Mouse (Mus musculus): Measurements from ENCODE around the gene Ninj2. TPM values are rescaled to one million over a fixed set of nuclear protein-coding genes. Genes with fewer than 3 reads are reported as not detected.

The Ninj2 gene
- total and polyA plus RNA-seq, 3 experiments, result 0.08 TPM; not detected in 2

DNA sequence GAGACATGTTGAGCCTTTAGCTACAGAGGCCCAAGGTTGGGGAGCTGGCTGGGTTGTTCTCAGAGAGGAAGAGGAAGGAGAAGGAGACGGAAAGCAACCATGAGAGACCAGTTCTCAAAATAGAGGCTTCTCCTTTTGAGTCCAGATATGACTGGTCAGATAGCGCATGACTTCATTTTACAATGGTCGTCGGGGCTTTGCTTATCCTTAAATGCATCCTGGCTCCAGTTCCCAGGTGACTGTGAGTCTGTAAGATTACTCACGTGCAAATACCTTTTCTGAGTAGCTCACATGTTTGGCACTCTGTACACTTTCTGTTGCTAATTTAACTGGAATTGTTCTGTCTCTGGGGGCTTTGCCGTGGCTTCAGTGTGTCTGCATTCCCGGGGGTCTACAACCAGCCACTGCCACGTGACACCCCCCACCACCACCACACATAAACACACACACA, 86.6 kb downstream of the Ninj2 start (continued):
- TF ChIP-seq USF1 (IDR thresholded peaks at IDR 0.05; ENCODE audit: low read depth, low read length), result no peak
- TF ChIP-seq BHLHE40 (IDR thresholded peaks at IDR 0.05; ENCODE audit: borderline replicate concordance, low read depth, low read length), result peak; percentile 77; the same call in 1 of the 2 replicates

DNA sequence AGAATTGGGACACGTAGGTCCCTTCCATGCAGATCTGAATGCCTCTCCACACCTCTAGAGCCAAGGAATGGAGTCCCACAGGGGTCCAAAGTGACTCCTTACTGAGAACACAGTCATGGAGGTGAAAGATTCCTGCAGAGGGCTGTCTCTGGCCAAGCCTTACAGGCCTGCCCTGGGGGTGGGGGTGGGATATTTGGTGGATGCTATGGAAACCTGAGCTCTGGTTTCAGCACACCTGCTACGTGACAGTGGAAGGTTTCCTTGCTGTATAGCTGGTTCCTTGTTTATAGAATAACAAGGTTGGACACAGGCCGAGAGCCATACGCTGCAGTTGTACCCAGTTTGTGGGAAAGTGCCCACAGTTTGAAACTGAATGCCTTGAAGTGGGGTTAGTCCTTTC, 87.3 kb downstream of the Ninj2 start:
- Histone ChIP-seq H3K4me1 (ENCODE audit: control insufficient read depth in 1 of 2, insufficient read depth in 2 of 2, low read length in 2 of 2) (peaks cover 2 to 14% of the 10 kb centered on the region in 2 experiments; a peak in 3 of 4 replicates), H3K9ac (ENCODE audit: control insufficient read depth, low read depth, low read length, poor library complexity, severe bottlenecking) (no peak overlapping the region), H3K27ac (ENCODE audit: control insufficient read depth, low read depth, low read length) (no peak overlapping the region)

DNA sequence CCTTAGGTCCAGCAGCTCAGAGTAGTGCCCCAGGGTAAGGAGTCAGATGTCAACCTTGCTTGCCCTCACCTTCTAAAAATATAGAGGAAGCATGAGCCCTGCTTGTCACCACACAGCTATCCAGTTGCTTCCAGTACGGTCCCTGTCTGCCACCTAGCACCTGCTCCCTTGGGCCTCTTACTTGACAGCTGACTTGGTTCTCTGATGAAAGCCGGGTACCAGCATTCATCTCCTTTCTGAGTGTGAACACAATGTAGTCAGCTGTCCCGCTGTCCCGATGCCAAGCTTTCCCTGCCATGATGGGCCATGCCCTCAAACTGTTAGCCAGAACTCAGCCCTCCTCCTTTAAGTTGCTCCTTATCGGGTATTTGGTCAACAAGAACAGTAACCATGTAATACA, 89.0 kb downstream of the Ninj2 start:
- Histone ChIP-seq H3K4me3 (ENCODE audit: control insufficient read depth in 1 of 2, insufficient read depth in 1 of 2, low read depth in 2 of 2, low read length in 2 of 2) (no peak overlapping the region), H3K27me3 (ENCODE audit: control insufficient read depth in 1 of 2, insufficient read depth in 2 of 2, low read length in 2 of 2) (no peaks in the 10 kb centered on the region), H3K36me3 (ENCODE audit: control insufficient read depth in 1 of 2, insufficient read depth in 2 of 2, low read length in 2 of 2) (peaks cover 0 to 8% of the 10 kb centered on the region in 2 experiments; a peak in 2 of 4 replicates), H3K9ac (ENCODE audit: control insufficient read depth, low read depth, low read length, poor library complexity, severe bottlenecking) (no peak overlapping the region), H3K9me3 (replicated peaks; ENCODE audit: insufficient read depth, low read length) (no peaks in the 10 kb centered on the region), H3K4me1 (ENCODE audit: control insufficient read depth in 1 of 2, insufficient read depth in 2 of 2, low read length in 2 of 2) (peaks cover 2 to 13% of the 10 kb centered on the region in 2 experiments; a peak in 3 of 4 replicates), H3K27ac (ENCODE audit: control insufficient read depth, low read depth, low read length) (no peak overlapping the region), H3K79me2 (ENCODE audit: control insufficient read depth, insufficient read depth, low read length, poor library complexity) (no peaks in the 10 kb centered on the region)
- no peak for DNase-seq (ENCODE audit: low read depth, low spot score)
- TF ChIP-seq JUND (IDR thresholded peaks at IDR 0.05; ENCODE audit: low read depth, low read length), result no peak
- no peak for TF ChIP-seq GATA1 (IDR thresholded peaks at IDR 0.05; ENCODE audit: low read depth, low read length)
- TF ChIP-seq POLR2AphosphoS5 (IDR thresholded peaks at IDR 0.05; ENCODE audit: borderline replicate concordance, low read depth, low read length), result no peak
- TF ChIP-seq MXI1 (IDR thresholded peaks at IDR 0.05; ENCODE audit: low read depth, low read length), result no peak
- no peak for TF ChIP-seq ZMIZ1 (IDR thresholded peaks at IDR 0.05; ENCODE audit: low read depth, low read length)
- no peak for TF ChIP-seq MAX (IDR thresholded peaks at IDR 0.05; ENCODE audit: low read length)
- TF ChIP-seq BHLHE40 (IDR thresholded peaks at IDR 0.05; ENCODE audit: borderline replicate concordance, low read depth, low read length), result no peak
- no peak for TF ChIP-seq USF2 (IDR thresholded peaks at IDR 0.05; ENCODE audit: borderline replicate concordance in 1 of 2, insufficient read depth in 1 of 2, low read depth in 1 of 2, low read length in 2 of 2)
- no peak for TF ChIP-seq ZC3H11A (IDR thresholded peaks at IDR 0.05; ENCODE audit: low read depth, low read length)
- no peak for TF ChIP-seq SMC3 (IDR thresholded peaks at IDR 0.05; ENCODE audit: low read depth, low read length)
- no peak for TF ChIP-seq CHD2 (IDR thresholded peaks at IDR 0.05; ENCODE audit: low read length)
- no peak for TF ChIP-seq E2F4 (IDR thresholded peaks at IDR 0.05; ENCODE audit: borderline replicate concordance, low read depth, low read length)
- no peak for TF ChIP-seq MEF2A (IDR thresholded peaks at IDR 0.05; ENCODE audit: extremely low read depth, insufficient replicate concordance, low read depth, low read length, poor library complexity, severe bottlenecking)
- TF ChIP-seq RAD21 (IDR thresholded peaks at IDR 0.05; ENCODE audit: low read depth, low read length), result no peak
- no peak for TF ChIP-seq HCFC1 (IDR thresholded peaks at IDR 0.05; ENCODE audit: low read depth, low read length)
- TF ChIP-seq TCF12 (IDR thresholded peaks at IDR 0.05; ENCODE audit: low read depth, low read length), result no peak
- TF ChIP-seq TBP (IDR thresholded peaks at IDR 0.05; ENCODE audit: low read depth, low read length), result no peak
- no peak for TF ChIP-seq EP300 (IDR thresholded peaks at IDR 0.05; ENCODE audit: low read depth in 1 of 2, low read length in 2 of 2)
- no peak for TF ChIP-seq KAT2A (conservative IDR thresholded peaks at IDR 0.05; ENCODE audit: low read depth, low read length)

More for the DNA sequence above, 87.3 kb downstream of the Ninj2 start:
- Histone ChIP-seq H3K27me3 (ENCODE audit: control insufficient read depth in 1 of 2, insufficient read depth in 2 of 2, low read length in 2 of 2) (no peaks in the 10 kb centered on the region), H3K79me2 (ENCODE audit: control insufficient read depth, insufficient read depth, low read length, poor library complexity) (no peaks in the 10 kb centered on the region), H3K9me3 (replicated peaks; ENCODE audit: insufficient read depth, low read length) (no peaks in the 10 kb centered on the region), H3K36me3 (ENCODE audit: control insufficient read depth in 1 of 2, insufficient read depth in 2 of 2, low read length in 2 of 2) (peaks cover 0 to 8% of the 10 kb centered on the region in 2 experiments; a peak in 2 of 4 replicates), H3K4me3 (ENCODE audit: control insufficient read depth in 1 of 2, insufficient read depth in 1 of 2, low read depth in 2 of 2, low read length in 2 of 2) (no peak overlapping the region)
- no peak for TF ChIP-seq MAX (IDR thresholded peaks at IDR 0.05; ENCODE audit: low read length)
- TF ChIP-seq E2F4 (IDR thresholded peaks at IDR 0.05; ENCODE audit: borderline replicate concordance, low read depth, low read length), result no peak
- no peak for TF ChIP-seq USF2 (IDR thresholded peaks at IDR 0.05; ENCODE audit: borderline replicate concordance in 1 of 2, insufficient read depth in 1 of 2, low read depth in 1 of 2, low read length in 2 of 2)
- no peak for TF ChIP-seq ZKSCAN1 (IDR thresholded peaks at IDR 0.05; ENCODE audit: low read depth, low read length)
- no peak for TF ChIP-seq CHD1 (IDR thresholded peaks at IDR 0.05; ENCODE audit: low read depth, low read length)
- TF ChIP-seq HCFC1 (IDR thresholded peaks at IDR 0.05; ENCODE audit: low read depth, low read length), result no peak
- TF ChIP-seq TAL1 (IDR thresholded peaks at IDR 0.05; ENCODE audit: low read length), result no peak
- no peak for TF ChIP-seq GABPA (IDR thresholded peaks at IDR 0.05; ENCODE audit: low read depth, low read length)
- TF ChIP-seq ELF1 (IDR thresholded peaks at IDR 0.05; ENCODE audit: low read depth, low read length), result no peak
- no peak for TF ChIP-seq BHLHE40 (IDR thresholded peaks at IDR 0.05; ENCODE audit: borderline replicate concordance, low read depth, low read length)
- TF ChIP-seq MEF2A (IDR thresholded peaks at IDR 0.05; ENCODE audit: extremely low read depth, insufficient replicate concordance, low read depth, low read length, poor library complexity, severe bottlenecking), result no peak
- no peak for TF ChIP-seq UBTF (IDR thresholded peaks at IDR 0.05; ENCODE audit: borderline replicate concordance, insufficient read depth, low read depth, low read length)
- TF ChIP-seq NELFE (IDR thresholded peaks at IDR 0.05; ENCODE audit: low read depth, low read length), result no peak
- TF ChIP-seq KAT2A (conservative IDR thresholded peaks at IDR 0.05; ENCODE audit: low read depth, low read length), result no peak
- TF ChIP-seq POLR2AphosphoS2 (IDR thresholded peaks at IDR 0.05; ENCODE audit: low read length), result no peak
- TF ChIP-seq NRF1 (IDR thresholded peaks at IDR 0.05; ENCODE audit: insufficient read depth, low read depth, low read length, poor library complexity, severe bottlenecking), result no peak
- TF ChIP-seq MYB (IDR thresholded peaks at IDR 0.05; ENCODE audit: low read depth, low read length), result no peak
- no peak for TF ChIP-seq GATA1 (IDR thresholded peaks at IDR 0.05; ENCODE audit: low read depth, low read length)
- DNase-seq (ENCODE audit: low read depth, low spot score), result no peak

Data from MEL (cell line).